Mouse (Mus musculus) limb, embryonic 14.5 days (tissue): ENCODE results near the gene Cep57. TPM values are rescaled to one million over a fixed set of nuclear protein-coding genes. Genes with fewer than 3 reads are reported as not detected.

ENCODE experiments used
- ATAC-seq: fragments of 200-750 bp; cut with Nextera tagmentation; 2 replicates; pipeline ENCODE4 v1.8.0; 2017; ENCODE audit warnings: low read depth, moderate number of reproducible peaks, moderate TSS enrichment; ENCODE audit not compliant: low FRiP score
- DNase-seq: peaks from one replicate; pipeline ENCODE4 v3.0.0-alpha.2; 2015; ENCODE audit warnings: low spot score
- H3K27ac ChIP-seq: fragments of 300-500 bp; sonication (generic); replicated peaks from 2 replicates; pipeline ENCODE4 v1.5.1; 2014; ENCODE audit warnings: low read depth, mild to moderate bottlenecking, low read length, moderate library complexity, mixed read lengths
- H3K27me3 ChIP-seq: fragments of 300-500 bp; sonication (generic); 2 replicates; pipeline ENCODE4 v1.6.1; 2014; ENCODE audit warnings: low read length, mixed read lengths; ENCODE audit not compliant: control insufficient read depth, insufficient read depth
- H3K36me3 ChIP-seq: fragments of 300-500 bp; sonication (generic); 2 replicates; pipeline ENCODE4 v1.6.1; 2014; ENCODE audit warnings: mild to moderate bottlenecking, low read length, moderate library complexity, mixed read lengths; ENCODE audit not compliant: control insufficient read depth, insufficient read depth
- H3K4me1 ChIP-seq: fragments of 300-500 bp; sonication (generic); 2 replicates; pipeline ENCODE4 v1.6.1; 2014; ENCODE audit warnings: antibody characterized with exemption, low read length, mixed read lengths; ENCODE audit not compliant: control insufficient read depth, insufficient read depth
- H3K4me2 ChIP-seq: fragments of 300-500 bp; sonication (generic); replicated peaks from 2 replicates; pipeline ENCODE4 v1.6.1; 2014; ENCODE audit warnings: low read depth, mild to moderate bottlenecking, low read length, moderate library complexity; ENCODE audit not compliant: severe bottlenecking
- H3K4me3 ChIP-seq: fragments of 300-500 bp; sonication (generic); replicated peaks from 2 replicates; pipeline ENCODE4 v1.5.1; 2014; ENCODE audit warnings: low read length
- H3K9ac ChIP-seq: fragments of 300-500 bp; sonication (generic); 2 replicates; pipeline ENCODE4 v1.6.1; 2014; ENCODE audit warnings: mild to moderate bottlenecking, low read depth, low read length, moderate library complexity; ENCODE audit not compliant: severe bottlenecking
- H3K9me3 ChIP-seq: fragments of 300-500 bp; sonication (generic); 2 replicates; pipeline ENCODE4 v1.6.1; 2016; ENCODE audit warnings: low read length; ENCODE audit not compliant: control insufficient read depth
- POLR2A ChIP-seq: fragments of 200-500 bp; IDR thresholded peaks from 2 replicates; pipeline ENCODE4 v1.8.0; 2012; ENCODE audit warnings: inconsistent platforms, mild to moderate bottlenecking, moderate library complexity, borderline replicate concordance; ENCODE audit not compliant: insufficient read depth, insufficient read length; ENCODE audit errors: extremely low read depth
- WGBS: fragments of 180-500 bp; shearing (Covaris S2); extraction: QIAGEN DNeasy Blood & Tissue Kit; methylation state at CpG from one replicate; pipeline ENCODE4 v1.1.7; 2014; 5-methylcytosine and 5-hydroxymethylcytosine counted together
- polyA plus RNA-seq, 2 experiments: library from polyadenylated mRNA; depleted of rRNA in 1 of 2; stranded (reverse) in 1 of 2; unstranded in 1 of 2; fragments of >200 nt; fragmentation: Nextera tagmentation in 1 of 2; extraction: Ambion mirVana in 1 of 2; gene quantifications; 2 replicates each; pipeline versions ENCODE4 v1.2.1 to v1.2.3; 2012 to 2014

The Cep57 gene
- polyA plus RNA-seq, 2 experiments, result 46.9 to 53.1 TPM

DNA sequence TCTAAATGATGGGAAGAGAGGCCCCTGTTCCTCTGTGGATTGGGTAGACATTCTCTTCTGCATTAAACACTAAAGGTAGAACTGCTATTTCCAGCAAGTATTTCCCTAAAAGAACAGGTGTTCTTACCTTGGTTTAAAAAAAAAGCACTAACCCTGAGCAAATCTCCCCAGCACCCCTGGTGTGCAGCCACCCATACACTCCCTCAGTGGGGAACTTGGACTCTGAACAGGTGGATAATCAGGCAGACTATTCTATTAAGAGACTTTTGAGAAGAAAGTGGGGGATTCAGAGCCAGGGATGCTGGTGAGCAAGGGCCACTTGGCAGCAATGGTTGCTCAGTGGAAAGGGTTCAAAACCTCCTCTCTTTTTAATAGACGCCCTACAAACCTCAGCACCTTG is 29.3 kb upstream of the Cep57 start:
- H3K9ac ChIP-seq, result no peak overlapping the region
- no peaks in the 10 kb centered on the region for H3K27me3 ChIP-seq
- ATAC-seq, result no peak
- 31% methylated on average over 1 of the region's 1 CpGs for WGBS
- H3K4me3 ChIP-seq, result no peak overlapping the region
- H3K36me3 ChIP-seq, result no peaks in the 10 kb centered on the region
- no peak for TF ChIP-seq POLR2A
- no peaks in the 10 kb centered on the region for H3K9me3 ChIP-seq
- no peaks in the 10 kb centered on the region for H3K4me1 ChIP-seq
- DNase-seq, result no peak
- no peak overlapping the region for H3K27ac ChIP-seq
- H3K4me2 ChIP-seq, result no peak overlapping the region

DNA sequence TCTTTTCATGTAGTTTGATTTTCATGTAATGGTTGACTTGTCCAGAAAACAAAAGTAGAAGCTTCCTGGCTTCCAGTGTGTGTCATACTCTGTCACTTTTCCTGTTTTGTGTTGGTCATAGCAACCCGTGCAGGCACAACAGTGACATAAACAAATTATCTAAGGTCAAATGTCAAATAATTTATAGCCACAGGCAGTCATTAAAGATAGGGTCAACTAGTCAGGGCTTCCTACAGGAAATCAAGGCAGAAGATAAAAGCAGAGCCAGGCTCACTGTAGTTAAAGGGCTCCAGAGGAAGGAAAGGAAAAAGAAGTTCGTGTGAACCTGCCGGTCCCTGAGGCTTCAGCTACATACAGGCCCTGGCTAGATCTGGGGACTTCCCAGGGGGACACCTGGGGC is 27.0 kb upstream of the Cep57 start:
- DNase-seq (no peak), ATAC-seq (no peak)
- Histone ChIP-seq H3K27me3 (no peaks in the 10 kb centered on the region), H3K36me3 (no peaks in the 10 kb centered on the region), H3K9me3 (no peaks in the 10 kb centered on the region), H3K27ac (no peak overlapping the region), H3K4me3 (no peak overlapping the region), H3K4me2 (no peak overlapping the region), H3K9ac (no peak overlapping the region), H3K4me1 (no peaks in the 10 kb centered on the region)
- TF ChIP-seq POLR2A, result no peak
- 16% methylated on average over 3 of the region's 3 CpGs for WGBS

DNA sequence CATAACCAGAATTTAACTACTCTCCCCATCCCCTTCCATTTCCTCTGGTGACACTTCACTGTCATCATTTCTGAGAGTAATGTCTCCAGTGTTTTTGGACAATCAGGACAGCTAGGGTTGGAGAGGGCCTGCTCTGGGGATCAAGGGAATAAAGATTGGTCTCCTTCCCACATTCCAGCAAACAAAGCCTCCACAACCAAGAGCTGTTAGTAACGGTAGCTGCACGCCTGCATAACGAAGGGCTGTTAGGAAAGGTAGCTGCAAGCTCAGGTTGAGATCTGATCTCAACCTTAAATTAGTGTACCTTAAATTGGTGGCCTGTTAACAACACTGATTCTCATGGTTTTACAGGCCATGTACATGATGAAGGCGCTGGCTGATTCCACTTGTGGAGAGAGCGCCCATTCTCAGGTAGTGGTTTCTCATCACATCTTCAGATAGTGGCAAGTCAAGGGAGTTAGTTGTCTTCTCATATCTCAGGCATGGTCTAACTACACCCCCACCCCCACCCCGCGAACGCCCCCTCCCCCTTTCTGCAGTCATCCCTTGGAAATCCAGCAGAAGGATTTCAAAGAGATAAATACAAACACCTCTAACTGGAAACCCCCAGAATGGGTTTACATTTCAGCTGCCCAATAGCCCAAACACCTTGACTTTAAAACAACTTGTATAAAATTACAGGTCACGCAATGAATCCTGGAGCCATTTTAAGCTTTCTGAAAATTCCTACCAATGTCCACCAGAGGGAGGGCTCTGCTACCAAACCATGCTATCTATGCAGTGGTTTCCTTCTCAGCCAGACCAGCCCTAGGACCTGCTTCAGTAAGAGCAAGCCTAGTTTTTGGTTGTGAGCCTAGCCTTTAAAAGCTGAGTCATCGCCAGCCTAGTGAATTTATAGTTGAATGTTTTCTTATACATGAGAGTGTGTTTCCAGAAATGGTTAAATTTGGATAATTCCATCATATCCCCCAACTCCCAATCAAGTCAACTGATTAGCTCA is 21.9 kb upstream of the Cep57 start:
- no peak for TF ChIP-seq POLR2A

DNA sequence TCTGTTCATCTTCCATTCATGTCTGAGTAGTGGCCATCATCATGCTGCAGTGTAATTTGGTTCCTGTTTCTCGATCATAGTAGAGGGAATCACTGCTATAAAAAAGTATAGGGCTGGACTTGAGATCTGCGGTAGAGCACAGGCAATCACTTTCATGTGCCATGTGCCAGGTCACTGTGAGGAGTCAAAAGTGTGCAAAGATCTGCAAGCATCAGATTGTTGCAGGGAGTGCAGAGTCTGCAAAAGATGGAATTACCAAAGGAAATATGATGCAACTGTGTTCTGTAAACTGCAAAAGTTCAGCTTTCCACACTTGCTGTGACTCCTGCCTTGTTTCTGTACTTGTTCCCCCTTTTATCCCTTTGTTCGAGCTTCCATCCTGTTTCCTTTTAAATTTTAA is 20.7 kb upstream of the Cep57 start:
- H3K9me3 ChIP-seq, result no peaks in the 10 kb centered on the region
- no peak overlapping the region for H3K4me3 ChIP-seq
- no peaks in the 10 kb centered on the region for H3K4me1 ChIP-seq
- H3K9ac ChIP-seq, result no peak overlapping the region
- no peak overlapping the region for H3K4me2 ChIP-seq
- ATAC-seq, result no peak
- H3K27me3 ChIP-seq, result no peaks in the 10 kb centered on the region
- no peak for TF ChIP-seq POLR2A
- DNase-seq, result no peak
- no peak overlapping the region for H3K27ac ChIP-seq
- peaks cover 34% of the 10 kb centered on the region for H3K36me3 ChIP-seq
- 79% methylated on average over 3 of the region's 3 CpGs for WGBS

More for the DNA sequence above, 21.9 kb upstream of the Cep57 start:
- Histone ChIP-seq H3K4me1 (no peaks in the 10 kb centered on the region), H3K27me3 (no peaks in the 10 kb centered on the region), H3K36me3 (peaks cover 24% of the 10 kb centered on the region), H3K4me2 (no peak overlapping the region), H3K27ac (no peak overlapping the region), H3K9ac (no peak overlapping the region), H3K9me3 (no peaks in the 10 kb centered on the region), H3K4me3 (no peak overlapping the region)
- peak; percentile 80; the same call in 1 of the 2 replicates for ATAC-seq
- DNase-seq, result peak; percentile 81
- 70% methylated on average over 10 of the region's 10 CpGs for WGBS

DNA sequence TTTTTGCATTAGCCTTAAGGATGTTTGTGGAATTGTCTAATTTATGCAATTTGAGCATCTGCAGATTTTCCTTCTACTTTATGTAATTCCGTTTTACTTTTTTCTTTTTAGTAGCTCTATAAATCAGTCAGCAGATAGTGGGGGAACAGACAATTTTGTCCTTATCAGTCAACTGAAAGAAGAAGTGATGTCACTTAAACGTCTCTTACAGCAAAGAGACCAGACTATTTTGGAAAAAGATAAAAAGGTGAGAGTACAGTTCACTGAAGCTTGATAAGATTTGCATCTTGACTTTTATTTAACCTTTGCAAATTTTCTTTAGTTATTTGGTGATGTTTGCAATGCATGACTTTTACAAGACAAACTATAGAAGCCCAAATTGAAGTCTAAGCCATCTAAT is 9.8 kb upstream of the Cep57 start:
- WGBS, result 79% methylated on average over 2 of the region's 2 CpGs

More for the DNA sequence above, 9.8 kb upstream of the Cep57 start:
- H3K36me3 ChIP-seq, result peaks cover 90% of the 10 kb centered on the region
- no peak overlapping the region for H3K4me2 ChIP-seq
- ATAC-seq (no peak), DNase-seq (no peak)
- no peak overlapping the region for H3K27ac ChIP-seq
- H3K9ac ChIP-seq, result no peak overlapping the region
- H3K4me3 ChIP-seq, result no peak overlapping the region
- no peaks in the 10 kb centered on the region for H3K4me1 ChIP-seq
- no peak for TF ChIP-seq POLR2A
- H3K27me3 ChIP-seq, result no peaks in the 10 kb centered on the region
- H3K9me3 ChIP-seq, result no peaks in the 10 kb centered on the region
